In the genomic region with DNA sequence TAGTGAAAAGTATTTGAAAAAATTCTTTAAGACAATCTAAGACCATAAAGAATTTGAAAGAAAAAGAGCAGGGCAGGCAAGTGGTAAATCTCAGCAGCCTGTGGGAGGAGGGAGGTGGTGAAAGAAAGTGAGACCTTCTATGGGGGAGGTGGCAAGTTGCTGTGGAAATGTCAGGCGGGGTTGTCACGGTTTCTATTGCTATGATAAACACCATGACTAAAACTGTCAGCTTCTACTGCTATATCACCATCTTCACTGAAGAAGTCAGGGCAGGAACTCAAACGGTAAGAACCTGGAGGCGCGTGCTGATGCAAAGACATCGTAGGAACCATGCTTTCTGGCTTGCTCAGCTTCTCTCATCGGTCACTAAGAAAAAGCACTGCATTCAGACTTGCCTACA, we compare ENCODE assay signal across 19 mouse cellular contexts. TPM values are rescaled to one million over a fixed set of nuclear protein-coding genes. Genes with fewer than 3 reads are reported as not detected.
DNase-seq lines count a peak whose midpoint lies in the region; ATAC-seq lines count a peak whose summit lies in the region.
"Had no signal": no experiment of that assay in that cellular context is flagged by ENCODE, and none has a peak within 500 bp of the region (broad histone marks: within the 10 kb centered on the region; RNA-seq: fewer than 3 reads in every experiment).

No protein-coding gene starts in this region.

- no peaks in the 10 kb centered on the region for H3K9me3 ChIP-seq in heart, embryonic 13.5 days
- no peaks in the 10 kb centered on the region for H3K9me3 ChIP-seq in heart, embryonic 10.5 days
- H3K9me3 ChIP-seq: limb, embryonic 15.5 days; midbrain, embryonic 10.5 days had no signal

- no peak overlapping the region for H3K27ac ChIP-seq in heart, embryonic 13.5 days (replicated peaks)
- H3K27ac ChIP-seq in heart, embryonic 10.5 days, result no peak overlapping the region
- H3K27ac ChIP-seq: hindbrain, postnatal 0 days; limb, embryonic 15.5 days; midbrain, embryonic 10.5 days had no signal

- peak overlapping the region; percentile 34 for H3K4me2 ChIP-seq in heart, embryonic 13.5 days
- H3K4me2 ChIP-seq: limb, embryonic 15.5 days had no signal

- ATAC-seq in heart, embryonic 13.5 days (ENCODE audit: extremely low read depth, insufficient number of reproducible peaks, low FRiP score, low TSS enrichment), result no peak
- ATAC-seq: forebrain, embryonic 14.5 days; hindbrain, postnatal 0 days had no signal

- H3K27me3 ChIP-seq in heart, embryonic 13.5 days (replicated peaks), result no peaks in the 10 kb centered on the region
- no peaks in the 10 kb centered on the region for H3K27me3 ChIP-seq in heart, embryonic 10.5 days (ENCODE audit: insufficient read depth, poor library complexity, severe bottlenecking)
- H3K27me3 ChIP-seq: limb, embryonic 15.5 days had no signal

- peaks cover under 1% of the 10 kb centered on the region; the same call in 1 of the 2 replicates for H3K36me3 ChIP-seq in heart, embryonic 13.5 days
- no peaks in the 10 kb centered on the region for H3K36me3 ChIP-seq in heart, embryonic 10.5 days

- no peak for DNase-seq in heart, embryonic 10.5 days (ENCODE audit: low spot score)
- peak; percentile 27 to 32 for DNase-seq in left cerebral cortex, adult 18-20 months (ENCODE audit: low spot score in 2 of 2)
- no peak for DNase-seq in left cerebral cortex, adult 11 months (ENCODE audit: low spot score)
- peak; percentile 45 for DNase-seq in CD4-positive, CD25-positive, alpha-beta regulatory T cell, adult 2 months (ENCODE audit: low read depth, low spot score)
- peak; percentile 47 for DNase-seq in induced T-regulatory cell, adult 2 months (ENCODE audit: low read depth)
- DNase-seq in yolk sac, embryonic 10.5 days (ENCODE audit: low spot score), result no peak
- DNase-seq: adrenal gland, postnatal 25 days; cerebellum, adult 9-11 months; gastrocnemius, postnatal 10 days; heart, postnatal 36 days; kidney, postnatal 36 days; lung, adult 18-20 months; lung, postnatal 36 days had no signal

- H3K4me1 ChIP-seq in heart, embryonic 13.5 days, result peaks cover 13% of the 10 kb centered on the region
- H3K4me1 ChIP-seq in heart, embryonic 10.5 days, result peaks cover 6% of the 10 kb centered on the region; the same call in 1 of the 2 replicates
- H3K4me1 ChIP-seq: limb, embryonic 15.5 days had no signal

- WGBS in heart, embryonic 13.5 days, result 53% methylated on average over 7 of the region's 7 CpGs
- WGBS in heart, embryonic 10.5 days, result 67% methylated on average over 7 of the region's 7 CpGs

- H3K9ac ChIP-seq in heart, embryonic 13.5 days, result no peak overlapping the region
- H3K9ac ChIP-seq: limb, embryonic 15.5 days had no signal

- H3K4me3 ChIP-seq in heart, embryonic 13.5 days, result no peak overlapping the region
- no peak overlapping the region for H3K4me3 ChIP-seq in heart, embryonic 10.5 days
- H3K4me3 ChIP-seq: limb, embryonic 15.5 days; midbrain, embryonic 10.5 days had no signal

RNA-seq across cellular contexts. Expression of a gene that starts 39.0 kb away (rescaled TPM):
- polyA plus RNA-seq in heart, embryonic 13.5 days (2015; fragmentation: Nextera tagmentation; extraction: Ambion mirVana), result 56.9 and 62.6 TPM in 2 replicates
- polyA plus RNA-seq in heart, embryonic 10.5 days (2016; fragmentation: Nextera tagmentation; extraction: Ambion mirVana), result 76.8 and 85.1 TPM in 2 replicates
- total RNA-seq in left cerebral cortex, adult 18-20 months (2021), result 10 to 100 TPM; 59.3 to 61.0 TPM

RNA-seq across cellular contexts. Expression of a gene that starts 41.9 kb away (rescaled TPM):
- 0.04 TPM in 1 of 2 replicates, not detected in the other for polyA plus RNA-seq in heart, embryonic 13.5 days (2015; fragmentation: Nextera tagmentation; extraction: Ambion mirVana)
- polyA plus RNA-seq in heart, embryonic 10.5 days (2016; fragmentation: Nextera tagmentation; extraction: Ambion mirVana), result 0.04 TPM in 1 of 2 replicates, not detected in the other
- 1 to 10 TPM; 6.8 to 9.9 TPM for total RNA-seq in left cerebral cortex, adult 18-20 months (2021)
- total RNA-seq: MEL had no signal
- polyA plus RNA-seq: limb, embryonic 15.5 days had no signal

RNA-seq across cellular contexts. Expression of a gene that starts 55.6 kb away (rescaled TPM):
- polyA plus RNA-seq in heart, embryonic 13.5 days (2015; fragmentation: Nextera tagmentation; extraction: Ambion mirVana), result 21.7 and 21.8 TPM in 2 replicates
- polyA plus RNA-seq in heart, embryonic 10.5 days (2016; fragmentation: Nextera tagmentation; extraction: Ambion mirVana), result 19.2 and 27.1 TPM in 2 replicates
- total RNA-seq in left cerebral cortex, adult 18-20 months (2021), result 10 to 100 TPM; 80.9 to 83.2 TPM

Comparison
In these comparisons a context has a peak if more than half of its experiments do, and no peak if none do; other contexts are left out.
1. DNase-seq: peak in left cerebral cortex, adult 18-20 months (2 of 2), CD4-positive, CD25-positive, alpha-beta regulatory T cell, adult 2 months (single experiment) and induced T-regulatory cell, adult 2 months (single experiment); none in heart, embryonic 10.5 days (single experiment), left cerebral cortex, adult 11 months (single experiment) and yolk sac, embryonic 10.5 days (single experiment).